Mouse (Mus musculus): ENCODE results near the gene Rsad1.

The Rsad1 gene

DNA sequence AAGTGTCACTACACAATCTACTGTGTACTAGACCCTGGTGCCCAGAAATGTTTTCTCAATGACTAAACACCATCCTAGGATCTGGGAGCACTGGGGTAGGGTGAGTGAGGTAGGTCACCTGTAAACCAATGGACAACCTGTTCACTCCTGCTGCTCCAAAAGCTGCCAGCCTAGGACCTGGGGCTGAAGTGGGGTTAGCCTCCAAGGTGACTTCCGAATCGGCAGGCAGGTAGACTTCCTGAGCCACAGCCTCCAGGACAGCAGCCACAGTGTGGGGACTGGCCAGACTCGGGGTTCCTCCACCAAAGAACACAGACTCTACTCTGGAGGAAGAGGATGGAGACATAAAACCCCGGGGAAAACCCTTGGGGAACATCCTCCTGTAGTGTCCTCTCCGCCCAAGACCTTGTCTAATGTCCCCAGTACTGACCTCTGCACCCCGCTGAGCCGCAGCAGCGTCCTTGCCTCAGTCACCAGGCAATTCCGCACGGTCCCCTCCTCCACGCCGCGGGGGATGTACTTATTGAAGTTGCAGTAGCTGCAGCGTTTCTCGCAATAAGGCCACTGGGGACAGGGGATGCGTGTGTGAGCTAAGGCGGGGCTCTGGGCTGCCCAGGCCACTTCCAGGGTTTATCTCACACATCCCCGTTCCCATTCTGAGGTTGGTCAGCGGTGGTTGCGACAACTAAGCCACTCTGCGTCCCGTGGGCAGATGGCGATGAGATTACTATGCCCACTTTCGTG is 842 bp downstream of the Rsad1 start:
- peak in 1 of 2 experiments; percentile 71 for DNase-seq (ENCODE audit: low spot score in 2 of 2)

DNA sequence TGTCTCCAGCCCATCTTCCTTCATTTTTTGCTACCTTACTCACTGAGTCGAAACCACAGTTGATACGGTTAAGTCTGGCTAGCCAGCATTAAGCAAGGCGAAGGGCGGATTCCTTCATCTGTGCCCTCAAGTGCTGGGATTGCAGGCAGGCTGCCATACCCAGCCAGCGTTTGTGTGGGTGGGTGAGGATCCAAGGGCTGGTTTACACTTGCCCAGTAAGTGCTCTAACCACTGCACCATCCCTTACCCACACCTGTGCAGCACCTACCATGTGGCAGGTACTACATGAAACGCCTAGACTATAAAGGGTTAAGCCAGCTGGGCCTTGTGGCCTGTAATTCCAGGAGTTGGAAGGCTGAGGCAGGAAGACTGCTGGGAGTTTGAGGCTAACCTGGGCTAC is 1.8 kb downstream of the Rsad1 start:
- DNase-seq (ENCODE audit: low spot score in 2 of 2), result peak in 1 of 2 experiments; percentile 55

GRCm38 (mm10) chr11:94546381-94546780 is 2.7 kb downstream of the Rsad1 start:
- DNase-seq (ENCODE audit: low spot score in 2 of 2), result peak in 1 of 2 experiments; percentile 53

DNA sequence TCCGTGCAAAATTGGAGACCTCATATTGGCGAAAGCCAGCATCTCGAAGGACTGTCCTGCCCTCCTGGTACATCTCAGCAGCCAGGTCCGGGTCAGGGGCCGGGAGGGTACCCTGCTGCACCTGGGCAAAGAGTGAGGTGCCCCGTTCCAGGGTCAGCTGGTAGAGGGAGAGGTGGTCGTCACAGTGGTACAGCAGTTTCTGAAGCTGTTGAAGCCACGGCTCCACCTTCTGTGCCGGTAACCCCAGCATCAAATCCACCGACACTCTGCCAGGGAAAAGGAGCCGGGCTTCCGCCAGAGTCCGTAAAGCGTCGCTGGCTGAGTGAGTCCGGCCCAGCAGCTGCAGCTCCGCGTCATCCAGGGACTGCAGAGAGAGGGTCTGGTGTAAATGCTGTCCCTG is 4.6 kb downstream of the Rsad1 start:
- DNase-seq (ENCODE audit: low spot score in 2 of 2), result peak in 1 of 2 experiments; percentile 56

- peak; percentile 70 to 89 for DNase-seq (ENCODE audit: low spot score in 2 of 2)
Observed at GRCm38 (mm10) chr11:94543932-94544331, 5.1 kb downstream of the Rsad1 start.

GRCm38 (mm10) chr11:94543344-94543743 is 5.7 kb downstream of the Rsad1 start:
- DNase-seq (ENCODE audit: low spot score in 2 of 2), result no peak

DNA sequence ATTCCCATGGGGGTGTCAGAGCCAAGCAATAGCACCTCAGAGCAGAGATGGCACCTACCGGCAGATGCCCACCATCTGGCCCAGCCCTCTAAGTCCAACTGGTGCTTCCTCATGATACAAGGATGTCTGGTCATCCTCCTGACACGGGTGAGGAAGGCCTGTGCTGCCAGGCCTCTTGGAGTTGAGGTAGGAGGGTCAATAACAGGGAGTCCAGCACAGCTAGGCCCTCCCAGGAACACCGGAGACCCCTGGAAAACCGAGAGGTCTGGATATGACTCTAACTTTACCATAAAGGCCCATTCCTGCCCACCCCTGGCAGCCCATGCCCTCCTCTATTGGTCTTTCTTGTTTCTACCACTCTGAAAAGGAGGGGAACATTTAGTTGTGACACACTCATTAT is 6.7 kb downstream of the Rsad1 start:
- DNase-seq (ENCODE audit: low spot score in 2 of 2), result peak in 1 of 2 experiments; percentile 54

DNA sequence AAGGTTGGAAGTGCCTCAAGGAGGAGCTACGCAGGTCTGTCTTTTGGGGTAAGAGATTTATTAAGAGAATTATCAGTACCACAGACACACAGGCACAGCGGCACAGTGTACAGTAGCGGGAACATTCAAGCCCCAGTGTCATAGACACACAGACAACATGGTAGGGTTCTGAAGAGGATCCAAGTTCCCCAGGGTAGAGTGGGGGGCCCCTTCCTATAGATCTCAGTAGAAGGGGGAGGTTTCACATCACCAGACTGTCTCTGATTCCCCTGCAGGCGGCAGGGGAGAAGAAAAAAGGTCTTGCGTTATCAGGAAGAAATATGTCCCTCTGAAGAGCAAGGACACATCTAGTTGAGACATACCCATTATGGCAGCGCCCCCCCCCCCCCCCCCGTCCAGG is 9.3 kb downstream of the Rsad1 start:
- no peak for DNase-seq (ENCODE audit: low spot score in 2 of 2)

GRCm38 (mm10) chr11:94538733-94539292 is 10.2 kb downstream of the Rsad1 start:
- DNase-seq (ENCODE audit: low spot score in 2 of 2), result no peak

DNA sequence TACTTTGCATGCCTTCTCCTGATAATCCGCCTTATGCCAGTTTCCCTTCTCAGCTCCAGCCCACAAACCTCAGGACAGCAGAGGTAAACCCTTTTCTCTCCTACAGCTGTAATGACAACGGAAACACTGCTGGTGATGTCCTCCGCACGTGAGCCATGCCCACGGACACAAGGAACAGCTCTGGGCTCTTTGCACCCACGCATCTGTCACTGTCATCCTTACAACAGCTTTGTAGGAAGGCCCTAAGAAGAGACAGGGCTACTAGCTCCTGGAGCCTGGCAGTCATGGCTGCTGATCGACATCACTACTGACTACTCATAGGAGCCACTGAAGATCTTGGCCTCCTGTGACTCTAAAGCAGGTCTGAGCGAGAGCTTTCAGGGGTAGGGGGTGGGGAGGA is 15.9 kb downstream of the Rsad1 start:
- DNase-seq (ENCODE audit: low spot score in 2 of 2), result no peak

- DNase-seq (ENCODE audit: low spot score in 2 of 2), result no peak
Observed at GRCm38 (mm10) chr11:94528879-94529278, 20.2 kb downstream of the Rsad1 start.

GRCm38 (mm10) chr11:94526171-94526879 is 22.7 kb downstream of the Rsad1 start:
- DNase-seq (ENCODE audit: low spot score in 2 of 2), result no peak

GRCm38 (mm10) chr11:94521219-94521843 is 27.7 kb downstream of the Rsad1 start, which contains the start of gene Mycbpap:
Mycbpap (minus strand) TSS chr11:94521742.
- peak; percentile 26 to 67 for DNase-seq (ENCODE audit: low spot score in 2 of 2)

- DNase-seq (ENCODE audit: low spot score in 2 of 2), result no peak
Observed at GRCm38 (mm10) chr11:94513452-94513851, 35.6 kb downstream of the Rsad1 start.

- DNase-seq (ENCODE audit: low spot score in 2 of 2), result no peak
Observed at GRCm38 (mm10) chr11:94508976-94509375, 40.1 kb downstream of the Rsad1 start.

GRCm38 (mm10) chr11:94501482-94501881 is 47.6 kb downstream of the Rsad1 start:
- no peak for DNase-seq (ENCODE audit: low spot score in 2 of 2)

DNA sequence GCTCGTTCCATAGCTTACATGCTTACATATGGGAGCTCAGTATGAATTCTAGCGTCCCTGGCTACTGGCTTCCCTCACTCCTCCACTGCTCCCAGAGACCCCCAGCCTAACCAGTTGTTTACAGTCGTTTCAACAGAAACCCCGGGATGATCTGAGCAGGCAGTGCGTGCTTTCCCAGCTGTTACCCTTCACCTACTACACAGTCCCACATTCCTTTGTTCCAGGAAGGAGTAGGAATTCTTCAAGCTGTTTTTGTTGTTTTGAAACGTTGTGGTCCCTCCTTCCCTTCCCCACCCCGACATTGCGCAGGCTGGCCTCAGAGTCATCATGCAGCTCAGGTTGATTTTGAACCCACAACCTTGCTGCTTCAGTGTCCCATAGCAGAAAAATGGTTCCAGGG is 48.7 kb downstream of the Rsad1 start:
- DNase-seq (ENCODE audit: low spot score in 2 of 2), result no peak

DNA sequence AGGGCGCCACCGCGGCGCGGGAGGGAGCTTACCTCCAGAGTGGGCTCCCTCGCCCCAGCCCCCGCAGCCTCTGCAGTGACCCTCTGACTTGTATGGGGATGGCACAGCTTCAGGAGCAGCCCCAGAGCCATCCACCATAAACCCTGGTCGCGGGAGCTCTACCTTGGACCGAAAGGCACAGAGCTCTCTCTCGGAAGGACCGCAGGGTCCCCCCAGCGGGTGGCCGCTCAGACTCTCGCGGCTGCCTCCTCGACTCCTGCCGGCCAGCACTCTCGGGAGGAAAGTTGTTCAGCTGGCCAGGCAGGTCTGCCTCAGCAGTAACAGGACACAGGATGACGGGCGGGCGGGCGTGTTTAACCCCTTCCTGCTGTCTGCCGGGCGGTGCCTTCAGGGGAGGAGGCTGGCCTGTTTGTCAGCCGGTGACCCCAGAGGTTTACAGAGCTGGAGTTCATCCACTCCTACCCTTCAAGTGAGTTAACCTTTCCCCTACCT is 49.3 kb downstream of the Rsad1 start, which contains the start of gene Epn3:
Gene Epn3 (minus strand): TSS at position 314 of the 492 bp plus-strand sequence.
- no peak for DNase-seq (ENCODE audit: low spot score in 2 of 2)

DNA sequence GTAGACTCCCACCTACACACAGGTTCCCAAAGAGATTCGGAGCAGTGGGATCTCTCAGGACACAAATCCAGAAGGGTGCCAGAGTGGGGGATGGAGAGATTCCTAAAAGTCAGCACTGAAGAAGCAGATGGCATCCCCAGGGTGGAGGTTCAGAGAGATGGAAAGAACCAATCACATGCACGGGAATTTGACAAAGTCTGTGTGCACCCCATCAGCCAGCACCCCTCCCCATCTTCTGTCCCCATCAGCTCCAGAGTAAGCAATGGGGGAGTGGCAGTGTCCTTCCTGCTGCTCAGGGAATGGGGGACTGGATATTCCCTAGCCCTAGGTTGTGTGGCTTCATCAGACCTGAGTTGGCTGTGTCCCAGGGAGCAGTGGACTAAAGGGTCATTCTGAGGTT is 50.0 kb downstream of the Rsad1 start:
- DNase-seq (ENCODE audit: low spot score in 2 of 2), result no peak

- no peak for DNase-seq (ENCODE audit: low spot score in 2 of 2)
Observed at GRCm38 (mm10) chr11:94498093-94498996, 50.7 kb downstream of the Rsad1 start.

GRCm38 (mm10) chr11:94495415-94495814 is 53.6 kb downstream of the Rsad1 start:
- DNase-seq (ENCODE audit: low spot score in 2 of 2), result no peak

Data from spleen, postnatal 4 days (tissue).